Mouse (Mus musculus) spleen, postnatal 4 days (tissue): Measurements from ENCODE around the gene Atp5h.
"Not testable (repeated sequence)": the region's sequence is repeated elsewhere in the genome, so short reads cannot be mapped to it uniquely, and the experiment has no call there.

ENCODE experiments used
- DNase-seq, 2 experiments: peaks; one replicate each; pipeline ENCODE4 v3.0.0; 2022; ENCODE audit warnings: low spot score in 2 of 2

The Atp5h gene

GRCm38 (mm10) chr11:115419531-115420237 lies at the start of gene Atp5h, which contains the start of gene Kctd2:
Gene Atp5h (minus strand): TSS chr11:115419962.
Gene Kctd2 (plus strand): TSS chr11:115420128.
- peak; percentile 94 to 96 for DNase-seq

- DNase-seq: no peak
Observed at GRCm38 (mm10) chr11:115467217-115467618, 47.5 kb upstream of the Atp5h start.

- DNase-seq: no peak
Observed at GRCm38 (mm10) chr11:115464851-115465250, 45.1 kb upstream of the Atp5h start.

GRCm38 (mm10) chr11:115463397-115463796 lies 43.6 kb upstream of the Atp5h start:
- DNase-seq: no peak

- no peak for DNase-seq
Observed at GRCm38 (mm10) chr11:115462243-115462891, 42.6 kb upstream of the Atp5h start, which contains the start of gene Slc16a5. Gene Slc16a5 (plus strand): TSS chr11:115462474.

- DNase-seq: no peak
Observed at GRCm38 (mm10) chr11:115461846-115462242, 42.1 kb upstream of the Atp5h start.

GRCm38 (mm10) chr11:115460976-115461375 lies 41.2 kb upstream of the Atp5h start:
- no peak for DNase-seq

- no peak for DNase-seq
Observed at GRCm38 (mm10) chr11:115457405-115457804, 37.6 kb upstream of the Atp5h start.

GRCm38 (mm10) chr11:115456182-115456581 lies 36.4 kb upstream of the Atp5h start:
- DNase-seq: no peak

- DNase-seq: no peak
Observed at GRCm38 (mm10) chr11:115455619-115456018, 35.9 kb upstream of the Atp5h start.

GRCm38 (mm10) chr11:115454822-115455221 lies 35.1 kb upstream of the Atp5h start:
- DNase-seq: not testable (repeated sequence)

- DNase-seq: no peak
Observed at GRCm38 (mm10) chr11:115453306-115453705, 33.5 kb upstream of the Atp5h start.

- DNase-seq: no peak
Observed at GRCm38 (mm10) chr11:115452281-115452860, 32.6 kb upstream of the Atp5h start.

GRCm38 (mm10) chr11:115451781-115452241 lies 32.0 kb upstream of the Atp5h start:
- no peak for DNase-seq

GRCm38 (mm10) chr11:115450176-115450575 lies 30.4 kb upstream of the Atp5h start:
- DNase-seq: no peak

GRCm38 (mm10) chr11:115448998-115449397 lies 29.2 kb upstream of the Atp5h start:
- DNase-seq: no peak

- no peak for DNase-seq
Observed at GRCm38 (mm10) chr11:115448075-115448474, 28.3 kb upstream of the Atp5h start.

GRCm38 (mm10) chr11:115447321-115447885 lies 27.6 kb upstream of the Atp5h start:
- DNase-seq: no peak

GRCm38 (mm10) chr11:115446906-115447305 lies 27.1 kb upstream of the Atp5h start:
- no peak for DNase-seq

GRCm38 (mm10) chr11:115441417-115441816 lies 21.7 kb upstream of the Atp5h start:
- DNase-seq: no peak

- no peak for DNase-seq
Observed at GRCm38 (mm10) chr11:115439906-115440595, 20.3 kb upstream of the Atp5h start, which contains the start of gene Trim80. Gene Trim80 (plus strand): TSS chr11:115440545.

- no peak for DNase-seq
Observed at GRCm38 (mm10) chr11:115439326-115439725, 19.6 kb upstream of the Atp5h start.
